Mouse (Mus musculus): ENCODE results near the gene Rps6ka1.

DNA sequence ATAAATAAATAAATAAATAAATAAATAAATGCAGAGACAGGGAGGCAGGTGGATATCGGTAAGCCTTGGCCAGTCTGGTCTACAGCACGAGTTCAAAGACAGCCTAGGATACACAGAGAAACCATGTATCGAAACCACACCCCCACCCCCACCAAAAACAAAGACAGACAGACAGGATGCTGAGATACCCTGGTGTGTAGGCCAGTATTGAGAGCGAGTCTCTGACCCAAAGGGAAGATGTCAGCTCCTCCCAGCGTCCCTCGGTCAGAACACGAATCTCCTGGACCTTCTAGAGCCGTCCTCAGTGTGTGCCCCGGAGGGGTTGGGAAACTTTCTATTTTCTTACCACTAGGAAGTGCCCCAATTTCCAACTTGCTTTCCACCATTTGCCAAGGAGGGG, 42.5 kb downstream of the Rps6ka1 start:
- no peak for TF ChIP-seq POLR2A (IDR thresholded peaks at IDR 0.05; ENCODE audit: borderline replicate concordance, insufficient read depth, low read length)
- no peak for TF ChIP-seq CTCF (IDR thresholded peaks at IDR 0.05; ENCODE audit: borderline replicate concordance, insufficient read depth, low read depth, low read length)

Measured in cerebellum, adult 2 months (tissue).